Mouse (Mus musculus): ENCODE measurements around the gene A630001G21Rik. TPM values are rescaled to one million over a fixed set of nuclear protein-coding genes. Genes with fewer than 3 reads are reported as not detected.

A630001G21Rik gene
- polyA plus RNA-seq, 1 experiment from 2014 or later = 2.3 TPM

GRCm38 (mm10) chr1:85736355-85737184 lies 41.9 kb downstream of the A630001G21Rik start:
- H3K27me3 ChIP-seq (ENCODE audit: control insufficient read depth, insufficient read depth, low read length) = no peaks in the 10 kb centered on the region
- DNase-seq (ENCODE audit: low spot score) (peak; percentile 84), ATAC-seq (ENCODE audit: low FRiP score) (peak; percentile 53)
- no peak overlapping the region for H3K9ac ChIP-seq (ENCODE audit: low read depth, low read length)
- WGBS = 40% methylated on average over 18 of the region's 18 CpGs
- no peaks in the 10 kb centered on the region for H3K4me1 ChIP-seq (replicated peaks; ENCODE audit: control insufficient read depth, insufficient read depth, low read length)
- no peaks in the 10 kb centered on the region for H3K9me3 ChIP-seq (ENCODE audit: control insufficient read depth, low read length)
- 0 out of 2 replicates have a peak overlapping the region, but pooled peaks have one; percentile 18 for H3K4me2 ChIP-seq (replicated peaks; ENCODE audit: low read depth, low read length)
- no peak overlapping the region for H3K27ac ChIP-seq (ENCODE audit: low read depth, low read length)
- H3K4me3 ChIP-seq (ENCODE audit: low read depth, low read length) = no peak overlapping the region
- no peaks in the 10 kb centered on the region for H3K36me3 ChIP-seq (ENCODE audit: control insufficient read depth, insufficient read depth, low read length)

- DNase-seq (ENCODE audit: low spot score) (peak; percentile 10), ATAC-seq (ENCODE audit: low FRiP score) (peak; percentile 26; the same call in 1 of the 2 replicates)
- no peak overlapping the region for H3K4me3 ChIP-seq (ENCODE audit: low read depth, low read length)
- H3K4me2 ChIP-seq (replicated peaks; ENCODE audit: low read depth, low read length) = 0 out of 2 replicates have a peak overlapping the region, but pooled peaks have one; percentile 18
- H3K9ac ChIP-seq (ENCODE audit: low read depth, low read length) = no peak overlapping the region; the same call in 1 of the 2 replicates
- H3K27ac ChIP-seq (ENCODE audit: low read depth, low read length) = no peak overlapping the region
- no peaks in the 10 kb centered on the region for H3K27me3 ChIP-seq (ENCODE audit: control insufficient read depth, insufficient read depth, low read length)
- H3K4me1 ChIP-seq (replicated peaks; ENCODE audit: control insufficient read depth, insufficient read depth, low read length) = no peaks in the 10 kb centered on the region
- no peaks in the 10 kb centered on the region for H3K9me3 ChIP-seq (ENCODE audit: control insufficient read depth, low read length)
- 77% methylated on average over 13 of the region's 13 CpGs for WGBS
- H3K36me3 ChIP-seq (ENCODE audit: control insufficient read depth, insufficient read depth, low read length) = no peaks in the 10 kb centered on the region
Measured at GRCm38 (mm10) chr1:85735463-85736123, 42.9 kb downstream of the A630001G21Rik start.

- H3K9ac ChIP-seq (ENCODE audit: low read depth, low read length) = no peak overlapping the region
- no peak overlapping the region for H3K27ac ChIP-seq (ENCODE audit: low read depth, low read length)
- ATAC-seq (ENCODE audit: low FRiP score) (no peak), DNase-seq (ENCODE audit: low spot score) (no peak)
- H3K36me3 ChIP-seq (ENCODE audit: control insufficient read depth, insufficient read depth, low read length) = no peaks in the 10 kb centered on the region
- no peak overlapping the region for H3K4me2 ChIP-seq (replicated peaks; ENCODE audit: low read depth, low read length)
- no peak overlapping the region for H3K4me3 ChIP-seq (ENCODE audit: low read depth, low read length)
- H3K9me3 ChIP-seq (ENCODE audit: control insufficient read depth, low read length) = no peaks in the 10 kb centered on the region
- H3K27me3 ChIP-seq (ENCODE audit: control insufficient read depth, insufficient read depth, low read length) = no peaks in the 10 kb centered on the region
- H3K4me1 ChIP-seq (replicated peaks; ENCODE audit: control insufficient read depth, insufficient read depth, low read length) = no peaks in the 10 kb centered on the region
- 93% methylated on average over 1 of the region's 1 CpGs for WGBS
Measured at GRCm38 (mm10) chr1:85734511-85734910, 43.9 kb downstream of the A630001G21Rik start.

- DNase-seq (ENCODE audit: low spot score) (no peak), ATAC-seq (ENCODE audit: low FRiP score) (no peak)
- H3K9ac ChIP-seq (ENCODE audit: low read depth, low read length) = no peak overlapping the region
- no peak overlapping the region for H3K4me3 ChIP-seq (ENCODE audit: low read depth, low read length)
- H3K9me3 ChIP-seq (ENCODE audit: control insufficient read depth, low read length) = no peaks in the 10 kb centered on the region
- H3K27ac ChIP-seq (ENCODE audit: low read depth, low read length) = no peak overlapping the region
- H3K4me1 ChIP-seq (replicated peaks; ENCODE audit: control insufficient read depth, insufficient read depth, low read length) = no peaks in the 10 kb centered on the region
- no peak overlapping the region for H3K4me2 ChIP-seq (replicated peaks; ENCODE audit: low read depth, low read length)
- H3K36me3 ChIP-seq (ENCODE audit: control insufficient read depth, insufficient read depth, low read length) = no peaks in the 10 kb centered on the region
- 80% methylated on average over 3 of the region's 3 CpGs for WGBS
- no peaks in the 10 kb centered on the region for H3K27me3 ChIP-seq (ENCODE audit: control insufficient read depth, insufficient read depth, low read length)
Measured at GRCm38 (mm10) chr1:85732581-85732980, 45.9 kb downstream of the A630001G21Rik start.

GRCm38 (mm10) chr1:85730471-85730870 lies 48.0 kb downstream of the A630001G21Rik start:
- ATAC-seq (ENCODE audit: low FRiP score) (no peak), DNase-seq (ENCODE audit: low spot score) (no peak)
- Histone ChIP-seq H3K27me3 (ENCODE audit: control insufficient read depth, insufficient read depth, low read length) (no peaks in the 10 kb centered on the region), H3K4me2 (replicated peaks; ENCODE audit: low read depth, low read length) (no peak overlapping the region), H3K4me3 (ENCODE audit: low read depth, low read length) (no peak overlapping the region), H3K36me3 (ENCODE audit: control insufficient read depth, insufficient read depth, low read length) (no peaks in the 10 kb centered on the region), H3K27ac (ENCODE audit: low read depth, low read length) (no peak overlapping the region), H3K4me1 (replicated peaks; ENCODE audit: control insufficient read depth, insufficient read depth, low read length) (no peaks in the 10 kb centered on the region), H3K9ac (ENCODE audit: low read depth, low read length) (no peak overlapping the region), H3K9me3 (ENCODE audit: control insufficient read depth, low read length) (no peaks in the 10 kb centered on the region)
- WGBS = 83% methylated on average over 6 of the region's 6 CpGs

- WGBS = 73% methylated on average over 10 of the region's 10 CpGs
- no peak overlapping the region for H3K27ac ChIP-seq (ENCODE audit: low read depth, low read length)
Measured at GRCm38 (mm10) chr1:85720220-85720893, 58.1 kb downstream of the A630001G21Rik start.

DNA sequence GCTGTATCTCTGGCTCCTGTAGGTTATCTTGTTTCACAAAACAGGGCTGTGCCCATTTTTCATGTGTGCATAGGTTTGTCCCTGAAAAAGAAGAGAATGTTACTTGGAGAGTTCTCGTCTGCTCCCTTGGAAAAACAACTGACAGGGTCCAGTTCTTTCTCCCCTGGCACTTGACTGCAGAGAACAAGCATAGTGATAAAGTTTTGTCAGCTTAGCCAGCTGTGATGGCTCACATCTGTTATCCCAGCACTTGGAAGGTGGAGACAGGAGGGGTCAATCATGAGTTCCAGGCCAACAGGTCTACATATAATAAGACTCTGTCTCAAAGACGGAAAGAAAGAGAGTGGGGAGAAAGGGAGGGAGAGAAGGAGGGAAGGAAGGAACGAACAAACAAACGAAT lies 59.4 kb downstream of the A630001G21Rik start:
- H3K27me3 ChIP-seq (ENCODE audit: control insufficient read depth, insufficient read depth, low read length) = no peaks in the 10 kb centered on the region
- no peaks in the 10 kb centered on the region for H3K36me3 ChIP-seq (ENCODE audit: control insufficient read depth, insufficient read depth, low read length)
- ATAC-seq (ENCODE audit: low FRiP score) (no peak), DNase-seq (ENCODE audit: low spot score) (no peak)
- WGBS = 85% methylated on average over 4 of the region's 4 CpGs
- H3K4me1 ChIP-seq (replicated peaks; ENCODE audit: control insufficient read depth, insufficient read depth, low read length) = no peaks in the 10 kb centered on the region
- no peaks in the 10 kb centered on the region for H3K9me3 ChIP-seq (ENCODE audit: control insufficient read depth, low read length)
- no peak overlapping the region for H3K27ac ChIP-seq (ENCODE audit: low read depth, low read length)
- no peak overlapping the region for H3K4me2 ChIP-seq (replicated peaks; ENCODE audit: low read depth, low read length)
- H3K9ac ChIP-seq (ENCODE audit: low read depth, low read length) = no peak overlapping the region
- H3K4me3 ChIP-seq (ENCODE audit: low read depth, low read length) = no peak overlapping the region

More at GRCm38 (mm10) chr1:85720220-85720893, 58.1 kb downstream of the A630001G21Rik start:
- Histone ChIP-seq H3K27me3 (ENCODE audit: control insufficient read depth, insufficient read depth, low read length) (no peaks in the 10 kb centered on the region), H3K36me3 (ENCODE audit: control insufficient read depth, insufficient read depth, low read length) (no peaks in the 10 kb centered on the region), H3K9ac (ENCODE audit: low read depth, low read length) (no peak overlapping the region), H3K9me3 (ENCODE audit: control insufficient read depth, low read length) (no peaks in the 10 kb centered on the region), H3K4me3 (ENCODE audit: low read depth, low read length) (no peak overlapping the region), H3K4me2 (replicated peaks; ENCODE audit: low read depth, low read length) (no peak overlapping the region), H3K4me1 (replicated peaks; ENCODE audit: control insufficient read depth, insufficient read depth, low read length) (no peaks in the 10 kb centered on the region)
- DNase-seq (ENCODE audit: low spot score) = peak; percentile 40
- ATAC-seq (ENCODE audit: low FRiP score) = peak; percentile 62

DNA sequence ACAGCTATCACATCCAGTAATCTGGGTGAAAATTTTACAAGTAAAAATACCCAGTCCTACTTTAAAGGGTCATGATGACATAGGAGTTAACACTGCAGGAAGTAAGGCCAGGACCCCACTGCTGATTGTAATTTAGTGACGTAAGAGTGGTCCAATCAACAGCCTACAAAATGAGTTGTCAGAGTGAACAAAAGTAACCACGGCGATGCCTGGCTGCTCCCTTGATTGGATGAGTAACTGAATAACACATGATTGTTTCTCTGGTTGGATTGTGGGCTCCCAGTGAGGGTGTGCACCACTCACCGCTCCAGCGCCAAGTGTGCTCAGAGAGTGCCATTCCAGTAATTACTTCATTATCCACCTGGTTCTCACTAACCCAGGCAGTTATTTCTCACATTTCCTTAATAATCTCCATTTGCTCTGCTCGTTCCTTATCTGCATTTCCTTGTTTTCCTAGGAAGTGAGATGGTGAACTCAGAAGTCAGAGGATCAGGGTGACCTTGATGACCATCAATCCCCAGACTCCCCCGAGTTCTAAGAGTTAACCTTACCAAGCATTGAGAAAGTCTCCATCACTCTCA lies 61.9 kb downstream of the A630001G21Rik start:
- H3K27ac ChIP-seq (ENCODE audit: low read depth, low read length) = no peak overlapping the region
- no peaks in the 10 kb centered on the region for H3K4me1 ChIP-seq (replicated peaks; ENCODE audit: control insufficient read depth, insufficient read depth, low read length)
- H3K36me3 ChIP-seq (ENCODE audit: control insufficient read depth, insufficient read depth, low read length) = no peaks in the 10 kb centered on the region
- no peak overlapping the region for H3K4me3 ChIP-seq (ENCODE audit: low read depth, low read length)
- ATAC-seq (ENCODE audit: low FRiP score) = peak; percentile 63; the same call in 1 of the 2 replicates
- no peaks in the 10 kb centered on the region for H3K27me3 ChIP-seq (ENCODE audit: control insufficient read depth, insufficient read depth, low read length)
- peak; percentile 40 for DNase-seq (ENCODE audit: low spot score)
- 61% methylated on average over 7 of the region's 7 CpGs for WGBS
- no peak overlapping the region for H3K9ac ChIP-seq (ENCODE audit: low read depth, low read length)
- no peak overlapping the region for H3K4me2 ChIP-seq (replicated peaks; ENCODE audit: low read depth, low read length)
- H3K9me3 ChIP-seq (ENCODE audit: control insufficient read depth, low read length) = no peaks in the 10 kb centered on the region

All from hindbrain, embryonic 11.5 days (tissue).